Mouse (Mus musculus) CD4-positive helper T cell, adult 2 months (primary cell): ENCODE measurements at regions not wholly inside any gene's neighbourhood (a gene's known extent, or its start where the extent isn't known, plus 50 kb on each side); places are given as distances from the start of the nearest gene placed in this dataset.

Source experiments
- DNase-seq: peaks from one replicate; pipeline ENCODE4 v3.0.0-alpha.2; 2012; ENCODE audit warnings: low read depth, missing footprints, low spot score

DNA sequence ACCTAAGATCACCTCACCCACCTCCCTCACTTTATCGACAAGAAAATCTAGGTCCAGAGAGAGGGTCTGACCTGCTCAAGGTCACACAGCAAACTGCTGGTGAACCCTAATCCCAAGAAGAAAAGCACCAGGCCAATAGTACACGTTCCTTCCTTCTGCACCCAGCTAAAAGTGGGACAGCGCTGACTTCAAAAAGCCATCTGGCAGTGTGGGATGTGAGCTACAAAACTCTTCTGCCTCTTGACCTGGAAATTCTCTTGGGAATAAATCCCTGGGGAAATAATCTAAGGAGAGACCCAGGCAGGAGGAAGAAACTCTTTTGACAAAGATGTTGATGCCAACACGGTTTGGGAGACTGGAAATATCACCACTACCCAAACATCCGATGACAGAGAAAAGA is 175.4 kb downstream of the Cct6b start:
- no peak for DNase-seq

DNA sequence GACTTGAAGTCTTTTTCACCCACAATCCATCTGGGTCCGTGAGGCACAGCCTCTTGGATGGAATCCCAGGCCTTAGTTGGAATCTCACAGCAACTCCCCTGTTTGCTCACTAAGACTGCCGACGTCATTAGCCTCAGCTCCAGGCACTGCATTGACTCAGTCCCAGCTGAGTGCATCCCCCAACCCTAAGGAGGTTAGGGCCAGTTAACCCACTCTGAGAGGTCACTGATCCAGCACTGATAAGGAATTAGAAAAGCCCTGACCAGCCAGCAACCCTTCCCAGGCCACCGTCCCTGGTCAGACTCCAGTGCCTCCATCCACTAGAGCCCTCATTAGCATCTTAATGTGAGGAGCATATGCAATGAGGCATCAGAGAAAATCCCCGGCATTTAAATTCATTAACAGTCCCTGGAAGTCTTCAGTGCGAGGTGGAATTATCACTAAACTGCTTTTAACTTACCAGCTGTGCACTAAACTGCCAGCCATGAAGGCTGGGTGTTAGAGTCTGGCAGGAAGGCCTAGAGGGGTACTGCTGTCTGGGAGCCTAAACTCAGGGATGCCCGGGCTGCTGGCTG is 184.2 kb downstream of the Cct6b start:
- no peak for DNase-seq

DNA sequence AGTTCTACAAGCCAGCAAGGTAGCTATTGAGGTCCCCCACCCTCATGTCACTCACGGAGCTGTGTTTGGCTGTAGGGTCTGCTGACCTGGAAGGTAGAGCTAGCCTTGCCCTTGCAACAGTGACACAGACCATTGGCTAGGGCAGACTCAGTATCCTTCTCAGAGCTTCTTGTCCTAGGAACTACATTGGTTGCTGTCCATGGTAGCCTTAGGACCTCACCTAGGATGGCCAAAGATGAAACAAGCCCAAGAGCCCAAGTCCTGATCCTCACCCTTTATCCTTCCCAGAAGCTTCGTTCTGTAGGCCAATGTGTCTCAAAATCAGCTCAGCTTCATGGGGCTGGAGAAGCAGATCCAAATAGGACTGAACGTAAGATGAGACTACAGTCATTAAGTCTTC is 187.3 kb downstream of the Tmem132e start:
- DNase-seq, result no peak

DNA sequence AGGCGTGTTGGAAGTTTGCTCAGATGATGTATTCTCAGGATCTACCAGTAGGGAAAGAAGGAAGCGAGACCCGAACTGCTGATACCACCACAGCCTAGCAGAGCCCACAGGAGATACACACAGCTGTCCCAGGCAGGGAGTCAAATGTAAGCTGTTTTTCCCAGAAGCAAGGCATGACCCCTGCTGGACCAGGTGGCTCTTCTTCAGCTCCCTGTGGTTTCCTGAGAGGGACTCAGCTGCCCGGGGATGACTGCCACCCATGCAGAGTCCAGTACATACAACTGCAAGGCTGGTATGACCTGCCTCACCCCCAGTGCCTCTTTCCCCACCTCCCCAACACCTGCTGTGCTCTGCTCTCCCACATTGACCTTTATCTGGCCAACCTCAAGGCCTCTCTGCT is 184.4 kb downstream of the Tmem132e start:
- DNase-seq, result no peak

DNA sequence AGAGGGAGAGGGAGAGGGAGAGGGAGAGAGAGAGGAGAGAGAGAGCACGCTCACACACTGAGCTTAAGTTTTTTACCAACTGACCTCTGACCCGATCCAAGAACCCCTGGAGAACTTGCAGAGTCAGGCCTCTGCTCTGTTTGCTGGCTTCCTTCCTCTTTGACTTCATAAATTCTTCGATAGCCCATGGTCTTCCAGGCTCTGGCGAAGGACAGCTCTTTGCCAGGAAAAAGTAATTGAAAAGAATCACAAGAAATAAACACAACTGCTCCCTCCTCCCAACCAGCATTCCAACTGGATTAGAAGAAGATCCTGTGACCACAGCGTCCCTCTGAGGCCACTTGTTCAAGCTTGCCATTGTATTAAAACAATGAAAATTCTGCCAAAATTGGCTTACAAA is 182.8 kb downstream of the Tmem132e start:
- no peak for DNase-seq

DNA sequence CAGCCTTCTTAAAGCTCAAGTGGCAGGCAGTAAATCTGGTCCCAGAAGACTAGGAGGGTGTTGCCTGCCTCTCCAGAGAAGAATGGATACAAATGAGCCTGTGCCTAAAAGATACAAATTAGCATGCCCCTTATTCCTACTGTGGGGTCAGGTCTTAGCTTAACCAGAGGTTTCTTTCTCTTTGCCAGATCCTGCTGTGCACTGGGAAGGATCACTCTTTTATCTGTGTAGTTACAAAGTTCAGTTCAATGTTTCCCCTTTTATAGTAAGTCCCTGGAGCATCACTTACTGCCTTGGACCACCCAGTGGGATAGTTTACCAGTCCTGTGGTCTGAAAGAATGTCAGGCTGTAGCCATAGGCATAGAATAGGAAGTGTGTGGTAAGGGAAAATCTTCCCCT is 181.1 kb downstream of the Tmem132e start:
- no peak for DNase-seq

DNA sequence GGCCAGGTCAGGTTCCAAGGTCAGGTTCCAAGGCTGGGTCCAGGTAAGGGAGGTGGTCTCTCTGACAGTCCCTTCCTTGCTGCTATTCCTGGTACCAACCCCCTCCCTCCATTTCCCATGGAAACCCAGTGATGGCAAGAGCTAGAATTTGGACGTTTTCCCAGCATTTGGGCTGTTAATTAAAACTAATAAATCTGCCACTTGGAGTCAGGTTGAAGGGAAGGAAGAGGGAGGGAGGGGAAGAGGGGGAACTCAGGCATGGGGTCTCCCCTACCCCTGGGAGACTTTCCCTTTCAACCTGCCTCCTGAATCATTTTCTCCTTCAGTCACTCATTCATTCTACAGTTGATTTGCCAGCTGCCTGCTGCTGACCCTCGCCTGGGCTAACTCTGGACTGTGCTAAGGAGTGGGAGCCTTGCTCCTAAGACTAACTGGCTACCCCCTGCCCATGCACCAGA is 179.5 kb downstream of the Tmem132e start:
- no peak for DNase-seq

DNA sequence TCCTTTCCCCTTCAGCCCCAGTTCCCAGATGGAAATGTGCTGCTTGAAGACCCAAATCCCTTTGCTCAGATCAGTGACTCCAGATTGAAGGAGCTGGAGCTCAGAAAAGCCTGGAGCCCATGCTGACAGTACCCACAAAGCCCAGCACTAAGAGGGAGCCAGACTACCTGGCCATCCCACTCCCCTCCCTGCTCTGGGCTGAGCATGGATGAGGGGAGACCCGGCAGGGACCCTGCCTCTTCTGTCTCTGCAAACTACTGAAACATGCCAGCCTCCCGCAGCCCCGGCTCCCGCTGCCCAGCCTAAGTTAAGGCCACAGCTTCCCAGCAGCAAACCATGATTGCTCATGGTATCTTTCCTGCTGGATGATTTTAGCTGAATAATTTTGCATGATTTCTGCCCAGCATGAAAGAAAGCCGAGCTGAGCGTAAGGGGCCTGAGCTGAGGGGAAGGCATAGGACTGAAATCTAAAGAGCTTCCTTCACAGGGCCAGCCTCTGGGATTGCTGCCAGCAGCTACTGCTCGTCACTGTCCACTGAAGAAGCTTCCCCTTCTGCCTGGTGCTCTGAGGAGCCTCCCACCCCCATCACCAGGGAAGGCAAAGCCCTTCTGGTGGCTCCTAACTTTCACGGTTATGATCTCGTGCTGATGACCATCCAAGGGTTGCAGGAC is 178.4 kb downstream of the Tmem132e start:
- no peak for DNase-seq

DNA sequence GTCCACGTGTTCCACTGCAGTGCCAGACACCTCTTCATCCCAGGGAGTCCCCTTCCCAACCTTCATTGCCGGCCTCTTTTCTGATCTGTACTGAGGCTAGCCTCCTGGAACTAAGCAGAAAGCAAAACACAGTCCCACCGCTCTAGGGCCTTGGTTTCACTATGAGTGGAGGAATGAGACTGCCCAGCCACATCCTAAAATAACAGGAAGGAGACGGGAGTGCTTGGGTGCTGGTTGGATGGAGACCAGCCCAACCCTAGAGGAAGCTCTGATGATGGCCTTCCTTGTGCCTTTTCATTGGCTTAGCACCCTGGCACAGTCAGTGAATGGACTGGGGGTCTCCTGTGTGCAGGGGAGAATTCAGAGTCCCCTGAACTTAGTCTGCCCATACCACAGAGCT is 177.4 kb downstream of the Tmem132e start:
- DNase-seq, result no peak

DNA sequence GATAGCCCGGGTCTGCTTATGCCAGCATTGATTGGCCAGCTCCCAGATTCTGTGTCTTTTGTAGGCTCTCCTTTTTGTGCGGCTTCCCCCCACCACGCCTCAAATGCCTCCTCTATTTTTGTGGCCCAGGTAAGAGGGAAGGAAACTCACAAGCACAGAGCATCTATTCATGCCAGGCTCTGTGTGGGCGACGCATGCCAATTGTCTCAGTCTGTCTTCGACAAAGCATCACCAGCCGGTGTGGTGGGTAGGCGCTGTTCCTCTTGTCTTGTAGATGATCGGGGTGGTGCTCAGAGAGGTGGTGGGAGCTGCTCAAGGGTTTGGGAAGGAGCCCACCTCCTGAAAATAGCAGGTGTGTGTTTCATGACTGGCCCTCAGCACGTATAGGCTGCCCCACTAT is 175.5 kb downstream of the Tmem132e start:
- DNase-seq, result no peak

DNA sequence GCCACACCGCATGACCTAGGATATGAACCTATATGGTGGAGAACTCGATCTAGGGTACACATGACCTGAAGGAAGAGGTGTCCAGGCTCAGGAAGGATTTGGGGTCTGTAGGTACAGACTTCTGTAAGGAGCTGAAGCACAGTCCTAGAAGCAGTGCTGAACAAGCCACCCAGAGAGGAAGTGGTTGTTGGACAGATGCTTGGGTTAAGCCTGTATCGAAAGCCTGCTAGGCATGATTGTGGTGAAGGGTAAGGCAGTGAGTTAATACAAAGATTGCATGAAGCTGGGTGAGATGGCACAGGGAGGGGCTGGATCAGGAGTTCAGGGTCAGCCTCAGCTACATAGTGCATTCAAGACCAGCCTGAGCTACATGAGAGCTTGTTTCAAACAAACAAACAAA is 153.3 kb downstream of the Tmem132e start:
- no peak for DNase-seq

DNA sequence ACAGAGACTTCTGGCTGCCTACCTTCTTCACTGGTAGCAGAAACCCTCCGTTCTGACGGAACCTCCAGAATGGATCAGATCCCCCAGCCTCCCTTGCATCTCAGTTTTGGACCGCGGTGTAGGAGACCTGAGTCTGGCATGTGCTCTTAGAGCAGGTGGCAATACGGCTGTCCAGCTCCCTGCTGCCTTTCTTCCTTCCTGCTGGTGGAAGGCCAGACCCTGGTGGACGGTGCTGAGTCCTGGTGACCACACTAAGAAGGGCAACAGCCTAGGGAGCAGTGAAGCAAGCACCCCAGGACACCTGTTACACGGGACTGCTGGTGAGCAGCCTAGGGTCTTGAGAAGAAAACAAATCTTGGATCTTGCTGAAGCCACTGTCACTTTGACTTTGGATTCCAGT is 152.7 kb downstream of the Tmem132e start:
- DNase-seq, result no peak

DNA sequence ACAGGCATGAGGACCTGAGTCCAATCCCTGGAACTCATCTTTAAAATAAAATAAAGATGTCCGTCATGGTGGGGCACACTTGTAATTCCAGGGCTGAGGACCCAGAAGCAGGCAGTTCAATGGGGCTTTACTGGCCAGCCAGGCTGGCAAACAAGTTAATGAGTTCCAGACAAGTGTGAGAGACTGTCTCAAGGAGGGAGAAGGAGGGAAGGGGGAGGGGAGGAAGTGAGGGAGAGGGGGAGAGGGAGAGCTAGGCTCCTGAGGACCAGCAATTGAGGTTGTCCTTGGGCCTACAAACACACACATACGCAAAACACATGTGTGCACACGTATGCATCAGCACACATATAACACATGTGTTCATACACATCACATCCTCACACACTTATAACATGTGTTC is 149.2 kb downstream of the Tmem132e start:
- no peak for DNase-seq

DNA sequence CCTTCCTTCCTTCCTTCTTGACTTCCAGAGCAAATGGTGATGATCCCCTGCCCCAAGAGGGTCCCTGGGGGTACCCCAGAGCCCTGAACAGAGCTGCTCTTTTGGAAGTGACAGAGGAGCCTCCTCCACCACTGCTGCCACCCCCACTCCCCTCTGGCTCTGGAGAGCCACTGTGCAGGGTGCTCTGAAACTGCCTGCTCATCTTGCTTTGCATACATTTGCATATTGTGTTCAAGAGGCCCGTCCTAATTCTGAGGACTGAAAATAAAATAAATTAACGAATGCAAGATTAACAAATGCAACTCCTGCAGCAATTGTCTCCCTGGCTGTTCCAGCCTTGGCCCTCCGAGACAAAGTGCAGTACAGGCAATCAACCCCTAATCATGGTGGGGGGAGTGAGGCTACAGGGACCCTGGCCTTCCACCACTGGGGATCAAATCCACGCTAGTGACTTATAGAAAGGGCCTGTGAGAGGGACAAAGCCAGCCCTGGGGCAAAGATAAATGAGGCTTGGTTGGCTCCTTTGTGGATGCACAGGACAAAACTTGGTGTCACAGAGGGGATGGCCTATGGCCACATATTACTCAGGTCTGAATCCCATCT is 134.6 kb downstream of the Tmem132e start:
- DNase-seq, result no peak

DNA sequence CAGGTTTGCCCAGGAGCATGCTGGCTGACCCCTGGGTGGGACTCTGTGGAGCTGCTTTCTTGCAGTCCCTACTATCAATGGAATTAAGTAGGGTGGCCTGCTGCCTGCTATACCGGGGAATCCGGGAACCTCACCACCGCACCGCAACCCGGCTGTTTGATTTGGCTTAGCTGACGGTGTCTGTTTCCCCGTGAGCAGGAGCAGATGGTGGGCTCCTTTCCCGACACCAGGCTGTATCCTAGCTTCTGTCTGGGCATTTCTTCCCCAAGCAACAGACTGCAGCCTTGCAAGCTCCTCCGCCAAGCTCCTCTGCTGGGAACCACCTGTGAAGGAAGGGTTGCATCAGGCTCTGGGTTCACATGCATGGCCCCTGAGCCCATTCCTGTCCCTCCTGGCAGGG is 132.7 kb downstream of the Tmem132e start:
- DNase-seq, result no peak

DNA sequence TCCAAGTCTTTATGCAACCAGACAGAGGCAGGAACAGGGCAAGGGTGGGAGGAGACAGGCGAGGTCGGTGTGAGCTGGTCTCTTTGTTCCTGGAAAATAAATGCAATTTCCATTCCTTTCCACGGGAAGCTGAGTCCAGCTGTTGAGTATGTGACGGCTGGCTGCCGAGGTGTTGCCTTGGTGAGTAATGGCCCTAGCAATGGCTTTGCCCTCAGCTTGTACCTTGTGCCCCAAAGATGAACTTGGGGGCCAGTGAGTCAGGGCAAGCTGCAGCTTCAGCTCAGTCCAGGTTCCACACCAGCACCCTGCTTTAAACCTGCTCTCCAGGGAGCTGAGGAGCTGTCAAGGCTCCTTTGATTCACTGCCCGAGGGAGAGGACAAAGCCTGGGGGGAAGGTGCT is 130.0 kb downstream of the Tmem132e start:
- DNase-seq, result no peak

DNA sequence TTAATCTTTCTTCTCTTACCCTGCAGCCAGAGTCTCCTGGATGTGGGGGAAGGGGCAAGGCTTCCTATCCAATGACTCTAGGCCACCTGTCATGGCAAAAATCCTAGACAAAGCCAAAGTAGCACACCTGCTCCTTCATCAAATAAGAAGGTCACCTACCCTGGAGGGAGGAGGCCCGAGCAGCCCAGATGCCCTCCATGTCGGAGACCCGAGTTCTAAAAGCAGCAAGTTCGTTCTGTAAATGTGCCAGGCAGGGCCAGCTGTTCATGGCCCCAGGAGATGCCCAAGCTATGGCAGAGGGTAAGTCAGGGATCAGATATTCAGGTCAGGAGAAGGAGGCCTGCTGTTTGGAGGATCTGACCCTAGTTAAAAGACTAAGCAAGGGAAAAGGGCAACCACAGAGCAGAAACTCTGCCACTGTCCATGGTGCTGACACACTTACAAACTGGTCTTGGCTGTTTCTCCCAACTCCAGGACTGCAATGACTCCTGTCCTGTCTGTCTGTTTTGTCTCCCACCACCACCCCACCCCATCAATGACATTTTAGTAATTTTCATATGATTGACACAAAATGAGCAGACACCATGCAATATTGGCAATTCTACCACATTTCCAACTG is 125.9 kb downstream of the Tmem132e start:
- DNase-seq, result no peak

DNA sequence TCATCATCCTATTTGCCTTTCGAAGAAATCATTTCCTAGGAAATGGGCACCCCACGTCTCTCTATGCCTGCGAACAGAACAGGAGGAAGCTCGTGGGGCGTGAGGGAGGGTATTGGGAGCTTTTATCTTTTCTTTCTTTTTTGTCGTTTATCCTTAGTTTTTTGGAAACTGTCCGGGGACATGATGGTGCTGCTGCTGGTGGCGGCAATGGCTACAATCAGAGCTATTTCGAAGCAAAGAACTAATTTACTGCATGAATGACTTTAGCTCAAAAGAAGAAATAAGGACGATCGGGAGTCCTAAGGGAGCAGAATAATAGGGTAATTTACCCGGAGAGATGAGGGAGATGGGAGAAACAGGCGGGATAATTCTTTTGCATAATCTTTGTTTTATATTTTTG is 119.9 kb downstream of the Tmem132e start:
- no peak for DNase-seq
